Mouse (Mus musculus): ENCODE results near the gene Pagr1b. TPM values are rescaled to one million over a fixed set of nuclear protein-coding genes. Genes with fewer than 3 reads are reported as not detected.

The Pagr1b gene
- 2.0 TPM for polyA plus RNA-seq (2017; shearing (Covaris generic))

GRCm38 (mm10) chr7:127016481-127016485, at the start of gene Pagr1b:
Pagr1b (minus strand) TSS chr7:127016484.

GRCm38 (mm10) chr7:127041851-127042672, 25.8 kb upstream of the Pagr1b start, which contains the start of gene Kif22:
Kif22 (minus strand) TSS chr7:127042471.

GRCm38 (mm10) chr7:127026984-127027726, 10.9 kb upstream of the Pagr1b start, which contains the start of gene Maz:
Maz (minus strand) TSS chr7:127027037.

GRCm38 (mm10) chr7:127020901-127021562, 4.7 kb upstream of the Pagr1b start, which contains the start of the genes Gm42742 and Prrt2:
Gm42742 (minus strand) TSS chr7:127021097.
Prrt2 (minus strand) TSS chr7:127021211.

GRCm38 (mm10) chr7:127016971-127017949, 976 bp upstream of the Pagr1b start, which contains the start of gene Pagr1a:
Pagr1a (minus strand) TSS chr7:127017352.

GRCm38 (mm10) chr7:127014320-127014719, 2.0 kb downstream of the Pagr1b start, which contains the start of gene Mvp:
Mvp (minus strand) TSS chr7:127014621.

GRCm38 (mm10) chr7:126975950-126976866, 40.1 kb downstream of the Pagr1b start, which contains the start of gene Cdiptos:
Cdiptos (minus strand) TSS chr7:126976098.

GRCm38 (mm10) chr7:126975893-126975949, 40.6 kb downstream of the Pagr1b start, which contains the start of gene Cdipt:
Cdipt (plus strand) TSS chr7:126975914.

Other genes with a start within 250 kb of the Pagr1b start
- gene Ypel3, start 239.5 kb downstream of the Pagr1b start, polyA plus RNA-seq (2017; shearing (Covaris generic)): 416 TPM
- gene Tbx6, start 235.0 kb downstream of the Pagr1b start, polyA plus RNA-seq (2017; shearing (Covaris generic)): 5.2 TPM
- gene Ppp4c, start 224.0 kb downstream of the Pagr1b start, polyA plus RNA-seq (2017; shearing (Covaris generic)): 341 TPM
- not detected for gene Fam57b, start 218.8 kb downstream of the Pagr1b start, polyA plus RNA-seq (2017; shearing (Covaris generic))
- not detected for gene 4930451I11Rik, start 184.8 kb downstream of the Pagr1b start, polyA plus RNA-seq (2017; shearing (Covaris generic))
- not detected for gene Doc2a, start 169.1 kb downstream of the Pagr1b start, polyA plus RNA-seq (2017; shearing (Covaris generic))
- 10.0 TPM for gene Hirip3, start 154.5 kb downstream of the Pagr1b start, polyA plus RNA-seq (2017; shearing (Covaris generic))
- gene Ino80e, start 154.1 kb downstream of the Pagr1b start, polyA plus RNA-seq (2017; shearing (Covaris generic)): 49.0 TPM
- 44.2 TPM for gene Taok2, start 131.8 kb downstream of the Pagr1b start, polyA plus RNA-seq (2017; shearing (Covaris generic))
- gene Tmem219, start 93.6 kb downstream of the Pagr1b start, polyA plus RNA-seq (2017; shearing (Covaris generic)): 32.2 TPM
- gene Kctd13, start 87.6 kb downstream of the Pagr1b start, polyA plus RNA-seq (2017; shearing (Covaris generic)): 37.5 TPM
- not detected for gene Asphd1, start 66.9 kb downstream of the Pagr1b start, polyA plus RNA-seq (2017; shearing (Covaris generic))
- gene Sez6l2, start 65.9 kb downstream of the Pagr1b start, polyA plus RNA-seq (2017; shearing (Covaris generic)): 0.36 TPM
- 143 TPM for gene Cdipt, start 40.6 kb downstream of the Pagr1b start, polyA plus RNA-seq (2017; shearing (Covaris generic))
- 0.70 TPM for gene Cdiptos, start 40.4 kb downstream of the Pagr1b start, polyA plus RNA-seq (2017; shearing (Covaris generic))
- 34.6 TPM for gene Mvp, start 1.9 kb downstream of the Pagr1b start, polyA plus RNA-seq (2017; shearing (Covaris generic))
- 34.0 TPM for gene Pagr1a, start 868 bp upstream of the Pagr1b start, polyA plus RNA-seq (2017; shearing (Covaris generic))
- 30.6 TPM for gene Gm42742, start 4.6 kb upstream of the Pagr1b start, polyA plus RNA-seq (2017; shearing (Covaris generic))
- 2.7 TPM for gene Prrt2, start 4.7 kb upstream of the Pagr1b start, polyA plus RNA-seq (2017; shearing (Covaris generic))
- gene Maz, start 10.6 kb upstream of the Pagr1b start, polyA plus RNA-seq (2017; shearing (Covaris generic)): 76.6 TPM
- 4.4 TPM for gene Kif22, start 26.0 kb upstream of the Pagr1b start, polyA plus RNA-seq (2017; shearing (Covaris generic))
- not detected for gene Zg16, start 70.8 kb upstream of the Pagr1b start, polyA plus RNA-seq (2017; shearing (Covaris generic))
- 117 TPM for gene AI467606, start 74.9 kb upstream of the Pagr1b start, polyA plus RNA-seq (2017; shearing (Covaris generic))
- gene Qprt, start 105.7 kb upstream of the Pagr1b start, polyA plus RNA-seq (2017; shearing (Covaris generic)): 9.7 TPM
- 42.1 TPM for gene Spn, start 121.3 kb upstream of the Pagr1b start, polyA plus RNA-seq (2017; shearing (Covaris generic))
- gene Cd2bp2, start 179.6 kb upstream of the Pagr1b start, polyA plus RNA-seq (2017; shearing (Covaris generic)): 47.5 TPM
- 47.3 TPM for gene Tbc1d10b, start 192.0 kb upstream of the Pagr1b start, polyA plus RNA-seq (2017; shearing (Covaris generic))
- 25.5 TPM for gene Mylpf, start 192.4 kb upstream of the Pagr1b start, polyA plus RNA-seq (2017; shearing (Covaris generic))
- 15.9 TPM for gene Zfp553, start 216.6 kb upstream of the Pagr1b start, polyA plus RNA-seq (2017; shearing (Covaris generic))
- 528 TPM for gene Sept1, start 216.6 kb upstream of the Pagr1b start, polyA plus RNA-seq (2017; shearing (Covaris generic))
- gene Zfp771, start 227.8 kb upstream of the Pagr1b start, polyA plus RNA-seq (2017; shearing (Covaris generic)): 7.6 TPM
- 10.1 TPM for gene Dctpp1, start 244.2 kb upstream of the Pagr1b start, polyA plus RNA-seq (2017; shearing (Covaris generic))